Mouse (Mus musculus): ENCODE data around the gene Gm21885. TPM values are rescaled to one million over a fixed set of nuclear protein-coding genes. Genes with fewer than 3 reads are reported as not detected.
A peak's percentile ranks its signal among the peaks of the same experiment; 100 is the strongest.

Gm21885 gene
- polyA plus RNA-seq, 1 experiment from 2014 or later = not detected

DNA sequence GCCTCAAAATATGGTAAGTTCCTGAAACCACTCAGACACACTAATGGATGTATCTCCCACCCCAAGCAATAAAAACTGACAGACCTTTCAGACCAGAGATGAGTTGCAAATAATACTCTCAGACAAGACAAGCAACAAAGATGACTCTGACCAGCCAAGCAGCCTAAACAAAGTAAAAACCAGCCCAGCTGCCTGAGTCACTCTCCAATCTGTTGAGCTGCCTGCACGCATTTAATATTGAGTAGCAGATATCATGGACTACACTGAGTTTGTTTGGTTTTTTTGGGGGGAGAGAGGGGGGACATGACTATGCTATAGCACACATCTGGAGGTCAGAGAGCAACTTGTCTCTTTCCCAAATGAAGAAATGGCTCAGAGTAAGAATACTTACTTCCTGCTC, 33.6 kb downstream of the Gm21885 start:
- no peak overlapping the region for H3K4me3 ChIP-seq (ENCODE audit: low read length)
- no peak overlapping the region for H3K4me2 ChIP-seq (replicated peaks; ENCODE audit: low read depth, low read length)
- peaks cover 7% of the 10 kb centered on the region; the same call in 1 of the 2 replicates for H3K36me3 ChIP-seq (ENCODE audit: insufficient read depth, low read length)
- WGBS = 54% methylated on average over 1 of the region's 1 CpGs
- no peak for ATAC-seq (ENCODE audit: low FRiP score, low TSS enrichment)
- H3K4me1 ChIP-seq (ENCODE audit: insufficient read depth, low read length) = peaks cover 50% of the 10 kb centered on the region
- H3K27ac ChIP-seq (ENCODE audit: low read length) = no peak overlapping the region
- no peaks in the 10 kb centered on the region for H3K27me3 ChIP-seq (ENCODE audit: insufficient read depth, low read length)
- H3K9me3 ChIP-seq (ENCODE audit: low read length) = no peaks in the 10 kb centered on the region
- H3K9ac ChIP-seq (replicated peaks; ENCODE audit: low read length) = no peak overlapping the region

DNA sequence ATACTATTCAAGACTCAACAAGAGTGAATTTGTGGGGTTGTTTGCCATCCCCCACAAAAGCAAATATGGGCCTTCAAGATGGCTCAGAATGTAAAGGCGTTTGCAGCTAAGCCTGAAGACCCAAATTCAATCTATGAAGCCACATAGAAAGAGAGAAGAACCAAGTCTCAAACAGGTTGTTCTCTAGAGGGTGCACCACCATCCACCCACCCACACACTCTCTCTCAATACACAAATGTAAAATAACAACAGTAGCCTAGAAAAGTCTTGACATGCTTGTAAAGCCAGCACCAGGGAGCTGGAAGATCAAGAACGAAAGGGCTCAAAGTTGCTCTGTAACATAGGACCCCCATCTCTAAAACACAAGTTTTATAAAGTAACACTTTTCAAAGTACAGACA, 34.9 kb downstream of the Gm21885 start:
- no peak overlapping the region for H3K9ac ChIP-seq (replicated peaks; ENCODE audit: low read length)
- H3K4me3 ChIP-seq (ENCODE audit: low read length) = no peak overlapping the region
- no peak for ATAC-seq (ENCODE audit: low FRiP score, low TSS enrichment)
- H3K27ac ChIP-seq (ENCODE audit: low read length) = no peak overlapping the region
- WGBS = 65% methylated on average over 2 of the region's 2 CpGs
- H3K27me3 ChIP-seq (ENCODE audit: insufficient read depth, low read length) = no peaks in the 10 kb centered on the region
- peaks cover 51% of the 10 kb centered on the region for H3K4me1 ChIP-seq (ENCODE audit: insufficient read depth, low read length)
- peaks cover 7% of the 10 kb centered on the region; the same call in 1 of the 2 replicates for H3K36me3 ChIP-seq (ENCODE audit: insufficient read depth, low read length)
- no peak overlapping the region for H3K4me2 ChIP-seq (replicated peaks; ENCODE audit: low read depth, low read length)
- H3K9me3 ChIP-seq (ENCODE audit: low read length) = no peaks in the 10 kb centered on the region

- 83% methylated on average over 1 of the region's 1 CpGs for WGBS
- Histone ChIP-seq H3K9ac (replicated peaks; ENCODE audit: low read length) (no peak overlapping the region), H3K4me2 (replicated peaks; ENCODE audit: low read depth, low read length) (no peak overlapping the region), H3K9me3 (ENCODE audit: low read length) (no peaks in the 10 kb centered on the region), H3K4me1 (ENCODE audit: insufficient read depth, low read length) (peaks cover 51% of the 10 kb centered on the region), H3K27me3 (ENCODE audit: insufficient read depth, low read length) (no peaks in the 10 kb centered on the region), H3K4me3 (ENCODE audit: low read length) (no peak overlapping the region), H3K36me3 (ENCODE audit: insufficient read depth, low read length) (peaks cover 7% of the 10 kb centered on the region; the same call in 1 of the 2 replicates), H3K27ac (ENCODE audit: low read length) (no peak overlapping the region)
- ATAC-seq (ENCODE audit: low FRiP score, low TSS enrichment) = no peak
Observed at GRCm38 (mm10) chr11:94317014-94317413, 35.3 kb downstream of the Gm21885 start.

GRCm38 (mm10) chr11:94317515-94317914, 35.8 kb downstream of the Gm21885 start:
- H3K27ac ChIP-seq (ENCODE audit: low read length) = no peak overlapping the region
- 40% methylated on average over 4 of the region's 4 CpGs for WGBS
- no peak overlapping the region for H3K4me3 ChIP-seq (ENCODE audit: low read length)
- no peak for ATAC-seq (ENCODE audit: low FRiP score, low TSS enrichment)
- H3K27me3 ChIP-seq (ENCODE audit: insufficient read depth, low read length) = no peaks in the 10 kb centered on the region
- H3K9ac ChIP-seq (replicated peaks; ENCODE audit: low read length) = no peak overlapping the region
- peaks cover 7% of the 10 kb centered on the region; the same call in 1 of the 2 replicates for H3K36me3 ChIP-seq (ENCODE audit: insufficient read depth, low read length)
- H3K4me2 ChIP-seq (replicated peaks; ENCODE audit: low read depth, low read length) = no peak overlapping the region
- peaks cover 54% of the 10 kb centered on the region for H3K4me1 ChIP-seq (ENCODE audit: insufficient read depth, low read length)
- no peaks in the 10 kb centered on the region for H3K9me3 ChIP-seq (ENCODE audit: low read length)

GRCm38 (mm10) chr11:94318056-94318455, 36.4 kb downstream of the Gm21885 start:
- Histone ChIP-seq H3K36me3 (ENCODE audit: insufficient read depth, low read length) (peaks cover 7% of the 10 kb centered on the region; the same call in 1 of the 2 replicates), H3K27me3 (ENCODE audit: insufficient read depth, low read length) (no peaks in the 10 kb centered on the region), H3K4me1 (ENCODE audit: insufficient read depth, low read length) (peaks cover 54% of the 10 kb centered on the region), H3K9me3 (ENCODE audit: low read length) (no peaks in the 10 kb centered on the region), H3K4me3 (ENCODE audit: low read length) (no peak overlapping the region), H3K27ac (ENCODE audit: low read length) (no peak overlapping the region), H3K4me2 (replicated peaks; ENCODE audit: low read depth, low read length) (no peak overlapping the region), H3K9ac (replicated peaks; ENCODE audit: low read length) (no peak overlapping the region)
- ATAC-seq (ENCODE audit: low FRiP score, low TSS enrichment) = no peak
- 86% methylated on average over 5 of the region's 5 CpGs for WGBS

DNA sequence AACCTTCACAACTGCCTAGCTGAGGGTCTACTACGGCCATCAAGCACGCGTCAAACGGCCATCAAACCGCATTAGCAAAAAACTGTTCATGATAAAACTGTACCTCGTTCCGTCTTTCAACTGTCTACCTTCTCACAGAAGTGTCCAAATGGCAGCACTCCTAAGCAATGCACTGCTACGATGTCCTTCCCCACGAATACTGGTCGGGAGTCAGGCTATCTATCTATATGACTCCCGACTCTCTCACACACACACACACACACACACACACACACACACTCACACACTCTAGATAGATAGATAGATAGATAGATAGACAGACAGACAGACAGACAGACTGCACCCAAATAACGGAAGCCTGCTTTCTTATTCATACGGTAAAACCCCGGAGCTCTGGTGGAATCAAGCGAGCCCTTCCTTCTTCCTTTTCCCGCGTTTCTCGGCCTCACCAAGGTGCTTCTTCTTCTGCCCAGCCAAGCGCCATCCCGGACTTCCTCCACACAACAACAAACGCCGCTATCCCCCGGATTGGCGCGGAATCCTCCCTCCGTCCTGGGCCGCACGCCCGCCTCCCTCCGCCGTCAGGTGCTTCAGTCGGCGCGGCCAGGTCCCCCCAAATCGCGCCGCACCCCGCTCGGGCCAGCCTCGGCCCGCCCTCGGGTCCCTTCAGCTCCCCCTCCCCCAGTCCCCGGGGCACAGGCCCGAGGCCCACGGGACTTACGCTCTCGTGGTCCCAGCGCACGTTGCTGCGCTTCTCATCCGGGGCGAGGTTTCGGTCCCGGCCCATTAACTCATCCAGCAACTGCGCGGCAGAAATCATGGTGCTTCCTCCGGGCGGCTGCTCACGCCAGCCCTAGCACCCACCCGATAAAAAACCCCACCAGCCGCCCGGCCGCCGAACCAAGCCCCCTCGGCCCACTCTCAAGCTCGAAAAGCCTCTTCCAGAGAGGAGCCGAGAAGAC, 39.6 kb downstream of the Gm21885 start:
- Histone ChIP-seq H3K9me3 (ENCODE audit: low read length) (no peaks in the 10 kb centered on the region), H3K27me3 (ENCODE audit: insufficient read depth, low read length) (no peaks in the 10 kb centered on the region), H3K4me1 (ENCODE audit: insufficient read depth, low read length) (peaks cover 34% of the 10 kb centered on the region), H3K9ac (replicated peaks; ENCODE audit: low read length) (peak overlapping the region; percentile 99), H3K4me3 (ENCODE audit: low read length) (peak overlapping the region; percentile 98), H3K4me2 (replicated peaks; ENCODE audit: low read depth, low read length) (peak overlapping the region; percentile 84), H3K27ac (ENCODE audit: low read length) (peak overlapping the region; percentile 98), H3K36me3 (ENCODE audit: insufficient read depth, low read length) (peaks cover 7% of the 10 kb centered on the region; the same call in 1 of the 2 replicates)
- peak; percentile 70 for ATAC-seq (ENCODE audit: low FRiP score, low TSS enrichment)
- under 1% methylated on average over 66 of the region's 67 CpGs for WGBS

DNA sequence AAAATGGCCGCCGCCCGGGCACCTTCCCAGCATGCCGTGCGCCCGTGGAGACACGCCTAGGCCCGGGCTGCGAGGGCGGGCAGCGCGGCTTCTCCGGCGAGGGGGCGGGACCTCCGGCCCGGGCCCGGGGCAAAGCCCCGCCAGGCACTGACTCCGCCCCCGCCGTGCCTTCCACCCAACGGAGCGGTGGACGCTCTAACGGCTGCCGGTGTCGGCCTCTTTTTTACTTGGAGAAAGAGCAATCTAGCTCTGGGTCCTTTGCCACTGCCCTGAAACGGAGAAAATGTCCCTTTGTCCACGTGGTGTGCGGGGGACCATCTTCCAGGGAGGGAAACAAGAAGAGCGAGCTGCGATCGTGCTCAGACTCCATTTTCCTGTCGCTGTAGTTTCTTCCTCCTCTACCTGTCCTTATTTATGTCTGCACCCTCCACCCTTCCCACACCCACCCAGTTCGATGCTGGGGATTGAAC, 40.3 kb downstream of the Gm21885 start, which contains the start of gene Luc7l3:
TSS of gene Luc7l3 (minus strand) at position 58 of the 470 bp plus-strand sequence.
- Histone ChIP-seq H3K36me3 (ENCODE audit: insufficient read depth, low read length) (peaks cover 7% of the 10 kb centered on the region; the same call in 1 of the 2 replicates), H3K4me3 (ENCODE audit: low read length) (peak within 1 kb of the TSS; percentile 98), H3K27ac (ENCODE audit: low read length) (peak within 1 kb of the TSS; percentile 98), H3K9ac (replicated peaks; ENCODE audit: low read length) (peak within 1 kb of the TSS; percentile 99), H3K27me3 (ENCODE audit: insufficient read depth, low read length) (no peaks in the 10 kb centered on the region), H3K4me2 (replicated peaks; ENCODE audit: low read depth, low read length) (peak within 1 kb of the TSS; percentile 84), H3K9me3 (ENCODE audit: low read length) (no peaks in the 10 kb centered on the region), H3K4me1 (ENCODE audit: insufficient read depth, low read length) (peaks cover 33% of the 10 kb centered on the region; the same call in 1 of the 2 replicates)
- peak; percentile 95 for ATAC-seq (ENCODE audit: low FRiP score, low TSS enrichment)
- under 1% methylated on average over 33 of the region's 36 CpGs for whole genome bisulfite sequencing

- H3K9ac ChIP-seq (replicated peaks; ENCODE audit: low read length) = peak overlapping the region; percentile 99
- no peaks in the 10 kb centered on the region for H3K27me3 ChIP-seq (ENCODE audit: insufficient read depth, low read length)
- peak overlapping the region; percentile 98 for H3K4me3 ChIP-seq (ENCODE audit: low read length)
- H3K4me2 ChIP-seq (replicated peaks; ENCODE audit: low read depth, low read length) = peak overlapping the region; percentile 84
- WGBS = 33% methylated on average over 5 of the region's 5 CpGs
- peaks cover 7% of the 10 kb centered on the region; the same call in 1 of the 2 replicates for H3K36me3 ChIP-seq (ENCODE audit: insufficient read depth, low read length)
- H3K27ac ChIP-seq (ENCODE audit: low read length) = peak overlapping the region; percentile 98
- H3K9me3 ChIP-seq (ENCODE audit: low read length) = no peaks in the 10 kb centered on the region
- peaks cover 28% of the 10 kb centered on the region; the same call in 1 of the 2 replicates for H3K4me1 ChIP-seq (ENCODE audit: insufficient read depth, low read length)
- no peak for ATAC-seq (ENCODE audit: low FRiP score, low TSS enrichment)
Observed at GRCm38 (mm10) chr11:94322636-94323035, 41.0 kb downstream of the Gm21885 start.

GRCm38 (mm10) chr11:94323271-94323925, 41.7 kb downstream of the Gm21885 start:
- no peak overlapping the region for H3K4me3 ChIP-seq (ENCODE audit: low read length)
- H3K27ac ChIP-seq (ENCODE audit: low read length) = no peak overlapping the region
- peaks cover 24% of the 10 kb centered on the region; the same call in 1 of the 2 replicates for H3K4me1 ChIP-seq (ENCODE audit: insufficient read depth, low read length)
- H3K9ac ChIP-seq (replicated peaks; ENCODE audit: low read length) = no peak overlapping the region
- no peaks in the 10 kb centered on the region for H3K9me3 ChIP-seq (ENCODE audit: low read length)
- H3K27me3 ChIP-seq (ENCODE audit: insufficient read depth, low read length) = no peaks in the 10 kb centered on the region
- H3K36me3 ChIP-seq (ENCODE audit: insufficient read depth, low read length) = peaks cover 7% of the 10 kb centered on the region; the same call in 1 of the 2 replicates
- no peak overlapping the region for H3K4me2 ChIP-seq (replicated peaks; ENCODE audit: low read depth, low read length)
- no peak for ATAC-seq (ENCODE audit: low FRiP score, low TSS enrichment)
- WGBS = 72% methylated on average over 5 of the region's 5 CpGs
